Mouse (Mus musculus): ENCODE results near the gene Cul7. TPM values are rescaled to one million over a fixed set of nuclear protein-coding genes. Genes with fewer than 3 reads are reported as not detected.

The Cul7 gene
- polyA plus RNA-seq, 1 experiment = 30.2 TPM

DNA sequence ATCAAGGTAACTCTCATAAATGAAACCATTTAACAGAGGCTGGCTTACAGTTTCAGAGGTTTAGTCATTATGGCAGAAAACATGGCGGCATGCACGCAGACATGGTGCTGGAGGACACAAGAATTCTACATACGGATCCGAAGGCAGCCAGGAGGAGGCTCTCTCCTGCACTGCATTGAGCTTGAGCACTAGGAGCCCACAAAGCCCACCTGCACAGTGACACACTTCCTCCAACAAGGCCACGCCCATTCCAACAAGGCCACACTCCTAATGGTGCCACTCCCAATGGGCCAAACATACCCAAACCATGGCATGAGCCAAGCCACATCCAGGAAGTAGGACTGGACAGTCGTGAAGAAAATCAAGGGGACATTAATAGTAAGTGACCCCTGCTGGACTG lies 38.8 kb upstream of the Cul7 start:
- DNase-seq = no peak
- 91% methylated on average over 6 of the region's 6 CpGs for WGBS
- peaks cover 16% of the 10 kb centered on the region for H3K4me1 ChIP-seq (ENCODE audit: control insufficient read depth, insufficient read depth, low read length)
- H3K4me3 ChIP-seq (ENCODE audit: insufficient read depth, low read depth, low read length) = no peak overlapping the region
- H3K27me3 ChIP-seq (replicated peaks; ENCODE audit: control insufficient read depth, insufficient read depth, low read length) = no peaks in the 10 kb centered on the region
- no peak for TF ChIP-seq POLR2A (IDR thresholded peaks at IDR 0.05; ENCODE audit: low read depth, low read length)
- TF ChIP-seq CTCF (conservative IDR thresholded peaks at IDR 0.05; ENCODE audit: insufficient read depth, insufficient read length, low read depth, low read length) = no peak
- no peak overlapping the region for H3K27ac ChIP-seq (ENCODE audit: insufficient read depth, low read depth, low read length)
- H3K36me3 ChIP-seq (ENCODE audit: control insufficient read depth, insufficient read depth, low read length) = no peaks in the 10 kb centered on the region

DNA sequence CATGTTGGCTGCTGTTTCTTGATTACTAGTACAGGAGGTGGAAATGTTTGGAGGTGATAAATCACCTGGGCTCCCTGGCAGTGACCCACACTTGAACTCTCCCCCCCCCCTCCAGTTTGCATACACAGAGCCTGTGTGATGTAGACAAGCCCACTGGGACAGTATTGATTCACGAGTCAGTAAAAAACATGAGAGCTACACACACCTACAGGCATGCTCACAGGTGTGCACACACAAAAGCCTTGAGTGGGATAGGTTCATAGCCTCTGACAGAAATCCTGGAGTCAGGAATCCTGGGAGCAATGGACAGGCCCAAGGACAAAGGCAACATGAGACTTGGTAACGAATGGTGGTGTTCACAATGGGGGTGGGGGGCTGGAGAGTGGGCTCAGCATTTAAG lies 37.9 kb upstream of the Cul7 start:
- H3K4me3 ChIP-seq (ENCODE audit: insufficient read depth, low read depth, low read length) = no peak overlapping the region
- no peaks in the 10 kb centered on the region for H3K27me3 ChIP-seq (replicated peaks; ENCODE audit: control insufficient read depth, insufficient read depth, low read length)
- H3K27ac ChIP-seq (ENCODE audit: insufficient read depth, low read depth, low read length) = peak overlapping the region; percentile 84
- no peak for DNase-seq
- TF ChIP-seq POLR2A (IDR thresholded peaks at IDR 0.05; ENCODE audit: low read depth, low read length) = no peak
- TF ChIP-seq CTCF (conservative IDR thresholded peaks at IDR 0.05; ENCODE audit: insufficient read depth, insufficient read length, low read depth, low read length) = no peak
- WGBS = 40% methylated on average over 2 of the region's 2 CpGs
- H3K4me1 ChIP-seq (ENCODE audit: control insufficient read depth, insufficient read depth, low read length) = peaks cover 16% of the 10 kb centered on the region
- no peaks in the 10 kb centered on the region for H3K36me3 ChIP-seq (ENCODE audit: control insufficient read depth, insufficient read depth, low read length)

DNA sequence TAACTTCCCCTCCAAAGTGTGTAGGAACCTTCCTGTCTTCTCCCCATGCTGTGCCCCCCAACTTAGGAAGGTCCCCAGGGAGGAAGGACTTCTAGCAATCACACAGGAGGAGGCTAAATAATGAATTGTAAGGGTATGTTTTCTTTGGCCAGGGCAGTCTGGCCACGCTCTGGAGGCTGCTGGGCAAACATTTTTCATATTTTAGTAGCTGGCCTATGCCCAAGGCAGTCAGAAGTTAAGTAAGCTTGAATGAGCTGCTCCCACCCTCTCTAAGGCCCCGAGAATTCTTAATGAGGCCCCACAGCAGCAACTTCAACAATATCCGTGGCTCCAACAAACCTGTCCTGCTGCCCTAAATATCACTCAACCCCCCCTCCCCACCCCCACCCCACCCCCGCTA lies 37.3 kb upstream of the Cul7 start:
- peak; percentile 70 for DNase-seq
- no peaks in the 10 kb centered on the region for H3K36me3 ChIP-seq (ENCODE audit: control insufficient read depth, insufficient read depth, low read length)
- peak overlapping the region; percentile 84 for H3K27ac ChIP-seq (ENCODE audit: insufficient read depth, low read depth, low read length)
- TF ChIP-seq CTCF (conservative IDR thresholded peaks at IDR 0.05; ENCODE audit: insufficient read depth, insufficient read length, low read depth, low read length) (no peak), POLR2A (IDR thresholded peaks at IDR 0.05; ENCODE audit: low read depth, low read length) (no peak)
- H3K27me3 ChIP-seq (replicated peaks; ENCODE audit: control insufficient read depth, insufficient read depth, low read length) = no peaks in the 10 kb centered on the region
- 17% methylated on average over 4 of the region's 4 CpGs for WGBS
- H3K4me3 ChIP-seq (ENCODE audit: insufficient read depth, low read depth, low read length) = no peak overlapping the region
- peaks cover 16% of the 10 kb centered on the region for H3K4me1 ChIP-seq (ENCODE audit: control insufficient read depth, insufficient read depth, low read length)

DNA sequence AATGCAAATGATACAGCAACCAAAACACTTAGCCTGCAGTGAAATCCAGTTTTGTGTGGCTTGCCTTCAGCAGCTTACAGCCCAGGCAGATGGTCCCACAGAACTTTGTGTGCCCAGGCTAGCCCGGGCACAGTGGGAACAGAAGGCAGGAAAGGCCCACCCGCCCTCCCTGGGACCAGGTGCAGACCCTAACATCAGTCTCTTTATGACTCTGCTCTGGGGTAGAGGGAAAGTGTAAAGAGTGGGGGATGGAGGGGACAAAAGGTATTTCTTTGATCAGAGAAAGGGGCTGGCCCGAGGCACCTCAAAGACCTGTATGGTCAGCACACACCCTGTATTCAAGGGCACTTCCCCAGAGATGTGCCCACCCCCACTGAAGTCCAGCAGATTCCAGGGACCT lies 36.9 kb upstream of the Cul7 start:
- DNase-seq = no peak
- TF ChIP-seq CTCF (conservative IDR thresholded peaks at IDR 0.05; ENCODE audit: insufficient read depth, insufficient read length, low read depth, low read length) (no peak), POLR2A (IDR thresholded peaks at IDR 0.05; ENCODE audit: low read depth, low read length) (no peak)
- 30% methylated on average over 3 of the region's 3 CpGs for WGBS
- Histone ChIP-seq H3K36me3 (ENCODE audit: control insufficient read depth, insufficient read depth, low read length) (no peaks in the 10 kb centered on the region), H3K27ac (ENCODE audit: insufficient read depth, low read depth, low read length) (no peak overlapping the region), H3K27me3 (replicated peaks; ENCODE audit: control insufficient read depth, insufficient read depth, low read length) (no peaks in the 10 kb centered on the region), H3K4me3 (ENCODE audit: insufficient read depth, low read depth, low read length) (no peak overlapping the region), H3K4me1 (ENCODE audit: control insufficient read depth, insufficient read depth, low read length) (peaks cover 16% of the 10 kb centered on the region)

DNA sequence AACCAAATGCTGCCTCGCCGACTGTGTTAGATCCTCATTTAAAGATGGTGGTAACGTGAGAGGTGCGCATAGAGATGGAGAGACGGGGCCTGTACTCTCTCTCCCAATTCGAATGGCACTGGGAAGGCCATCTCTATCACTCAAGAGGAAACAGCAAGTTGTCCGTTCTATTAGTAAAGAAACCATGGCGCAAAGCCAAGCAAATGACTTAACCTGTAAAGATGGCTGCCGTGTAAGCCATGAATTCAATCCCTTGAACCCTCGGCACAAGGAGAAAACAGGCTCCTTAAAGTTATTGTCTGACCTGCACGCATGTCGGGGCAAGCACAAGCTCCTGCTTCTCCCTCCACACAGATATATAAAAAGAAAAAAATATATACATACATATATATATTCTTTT lies 32.3 kb upstream of the Cul7 start:
- Histone ChIP-seq H3K36me3 (ENCODE audit: control insufficient read depth, insufficient read depth, low read length) (no peaks in the 10 kb centered on the region), H3K27me3 (replicated peaks; ENCODE audit: control insufficient read depth, insufficient read depth, low read length) (no peaks in the 10 kb centered on the region), H3K4me1 (ENCODE audit: control insufficient read depth, insufficient read depth, low read length) (peaks cover under 1% of the 10 kb centered on the region; the same call in 1 of the 2 replicates), H3K4me3 (ENCODE audit: insufficient read depth, low read depth, low read length) (no peak overlapping the region), H3K27ac (ENCODE audit: insufficient read depth, low read depth, low read length) (no peak overlapping the region)
- TF ChIP-seq POLR2A (IDR thresholded peaks at IDR 0.05; ENCODE audit: low read depth, low read length) = no peak
- no peak for TF ChIP-seq CTCF (conservative IDR thresholded peaks at IDR 0.05; ENCODE audit: insufficient read depth, insufficient read length, low read depth, low read length)
- 67% methylated on average over 12 of the region's 12 CpGs for WGBS
- DNase-seq = no peak

DNA sequence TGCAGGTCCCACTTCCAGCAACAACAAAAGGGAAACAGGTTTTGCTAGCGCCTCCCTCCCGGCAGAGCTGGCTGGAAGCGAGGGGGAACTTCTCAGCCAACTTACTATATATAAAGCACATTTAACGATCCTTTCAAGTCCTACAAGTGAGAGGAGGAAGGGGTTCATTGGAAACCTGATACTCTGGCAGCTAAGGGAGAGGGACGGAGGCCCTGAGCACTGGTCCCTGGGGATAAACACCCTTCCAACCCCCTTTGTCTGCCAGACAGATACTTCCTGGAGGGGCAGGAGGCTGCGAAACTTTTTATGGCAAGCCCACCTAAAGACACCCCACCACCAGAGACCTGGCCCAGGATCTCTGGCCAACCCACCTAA lies 31.8 kb upstream of the Cul7 start:
- WGBS = 52% methylated on average over 6 of the region's 6 CpGs
- Histone ChIP-seq H3K27me3 (replicated peaks; ENCODE audit: control insufficient read depth, insufficient read depth, low read length) (no peaks in the 10 kb centered on the region), H3K36me3 (ENCODE audit: control insufficient read depth, insufficient read depth, low read length) (no peaks in the 10 kb centered on the region), H3K4me3 (ENCODE audit: insufficient read depth, low read depth, low read length) (no peak overlapping the region), H3K4me1 (ENCODE audit: control insufficient read depth, insufficient read depth, low read length) (no peaks in the 10 kb centered on the region; the same call in 1 of the 2 replicates), H3K27ac (ENCODE audit: insufficient read depth, low read depth, low read length) (no peak overlapping the region)
- no peak for TF ChIP-seq POLR2A (IDR thresholded peaks at IDR 0.05; ENCODE audit: low read depth, low read length)
- TF ChIP-seq CTCF (conservative IDR thresholded peaks at IDR 0.05; ENCODE audit: insufficient read depth, insufficient read length, low read depth, low read length) = no peak
- DNase-seq = no peak

DNA sequence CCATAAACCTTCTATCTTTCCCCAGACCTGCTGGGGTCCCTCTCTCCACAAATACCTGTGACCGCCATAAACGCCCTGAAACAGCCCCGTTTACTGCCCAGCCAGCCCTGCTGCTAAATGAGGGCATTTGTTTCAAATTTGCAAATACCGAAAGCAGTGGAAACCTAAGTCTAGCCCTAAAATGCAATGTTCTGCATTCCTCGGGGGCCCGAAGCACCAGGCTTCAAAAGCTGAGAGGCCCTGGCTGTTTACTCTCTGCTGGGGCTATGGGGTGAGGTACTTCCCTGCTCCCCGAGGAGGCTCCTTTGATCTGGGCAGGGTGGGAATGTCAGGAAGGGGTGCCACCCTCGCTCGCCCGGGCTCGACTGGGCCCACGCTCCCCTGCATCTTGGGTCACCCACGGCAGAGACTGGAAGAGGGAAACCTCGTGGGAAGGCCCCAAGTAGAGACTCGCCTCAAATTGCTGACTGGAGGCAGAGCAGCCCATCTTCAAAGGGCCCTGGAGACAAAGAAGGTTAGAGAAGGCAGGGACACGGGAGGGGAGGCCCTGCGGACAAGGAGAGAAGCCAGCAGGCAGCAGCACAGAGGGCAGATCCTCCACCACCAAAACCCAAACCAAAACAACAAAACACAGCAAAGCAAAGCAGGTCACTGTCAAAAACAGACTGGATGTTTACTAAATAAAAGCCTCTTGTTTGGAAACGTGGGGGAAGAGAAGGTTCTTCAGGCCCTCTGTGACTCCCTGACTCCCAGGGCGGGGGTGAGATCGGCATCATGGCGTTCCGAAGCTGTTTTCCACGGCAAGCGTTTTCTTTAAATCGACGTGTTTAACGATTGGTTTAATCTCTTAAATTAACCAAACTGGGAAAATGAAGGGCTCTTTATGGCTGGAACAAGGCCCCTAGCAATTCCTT lies 31.1 kb upstream of the Cul7 start:
- DNase-seq = no peak
- no peak overlapping the region for H3K4me3 ChIP-seq (ENCODE audit: insufficient read depth, low read depth, low read length)
- no peaks in the 10 kb centered on the region; the same call in 1 of the 2 replicates for H3K4me1 ChIP-seq (ENCODE audit: control insufficient read depth, insufficient read depth, low read length)
- 62% methylated on average over 27 of the region's 27 CpGs for WGBS
- TF ChIP-seq CTCF (conservative IDR thresholded peaks at IDR 0.05; ENCODE audit: insufficient read depth, insufficient read length, low read depth, low read length) = no peak
- peak overlapping the region; percentile 11; the same call in 1 of the 2 replicates for H3K27ac ChIP-seq (ENCODE audit: insufficient read depth, low read depth, low read length)
- H3K27me3 ChIP-seq (replicated peaks; ENCODE audit: control insufficient read depth, insufficient read depth, low read length) = no peaks in the 10 kb centered on the region
- no peaks in the 10 kb centered on the region for H3K36me3 ChIP-seq (ENCODE audit: control insufficient read depth, insufficient read depth, low read length)

Data from kidney, adult 2 months (tissue).